Mouse (Mus musculus): Measurements from ENCODE around the gene Meiob. TPM values are rescaled to one million over a fixed set of nuclear protein-coding genes. Genes with fewer than 3 reads are reported as not detected.

The Meiob gene
- polyA plus RNA-seq, 1 experiment from 2014 or later = not detected

- Histone ChIP-seq H3K4me3 (no peak overlapping the region), H3K9ac (no peak overlapping the region), H3K36me3 (replicated peaks) (no peaks in the 10 kb centered on the region), H3K4me2 (no peak overlapping the region), H3K9me3 (no peaks in the 10 kb centered on the region), H3K27me3 (replicated peaks) (no peaks in the 10 kb centered on the region), H3K27ac (no peak overlapping the region), H3K4me1 (no peaks in the 10 kb centered on the region)
- ATAC-seq (replicated peaks) = no peak
- 80% methylated on average over 12 of the region's 12 CpGs for WGBS
These were observed 9.3 kb upstream of the Meiob start for GRCm38 (mm10) chr17:24794791-24795190.

GRCm38 (mm10) chr17:24796969-24797368, 7.1 kb upstream of the Meiob start:
- Histone ChIP-seq H3K9ac (no peak overlapping the region), H3K36me3 (replicated peaks) (no peaks in the 10 kb centered on the region), H3K4me1 (no peaks in the 10 kb centered on the region), H3K27ac (no peak overlapping the region), H3K4me3 (no peak overlapping the region), H3K4me2 (no peak overlapping the region), H3K27me3 (replicated peaks) (no peaks in the 10 kb centered on the region), H3K9me3 (no peaks in the 10 kb centered on the region)
- ATAC-seq (replicated peaks) = no peak
- WGBS = 86% methylated on average over 3 of the region's 3 CpGs

- H3K4me3 ChIP-seq = no peak overlapping the region
- no peak for ATAC-seq (replicated peaks)
- 62% methylated on average over 9 of the region's 9 CpGs for WGBS
- no peaks in the 10 kb centered on the region for H3K4me1 ChIP-seq
- no peak overlapping the region for H3K9ac ChIP-seq
- H3K9me3 ChIP-seq = no peaks in the 10 kb centered on the region
- H3K27ac ChIP-seq = no peak overlapping the region
- no peaks in the 10 kb centered on the region for H3K36me3 ChIP-seq (replicated peaks)
- no peak overlapping the region for H3K4me2 ChIP-seq
- peaks cover 2% of the 10 kb centered on the region for H3K27me3 ChIP-seq (replicated peaks)
These were observed 5.9 kb upstream of the Meiob start for GRCm38 (mm10) chr17:24798229-24798628.

GRCm38 (mm10) chr17:24799476-24799875, 4.6 kb upstream of the Meiob start:
- Histone ChIP-seq H3K4me1 (peaks cover 9% of the 10 kb centered on the region), H3K27ac (no peak overlapping the region), H3K9ac (no peak overlapping the region), H3K9me3 (no peaks in the 10 kb centered on the region), H3K4me2 (no peak overlapping the region), H3K4me3 (no peak overlapping the region), H3K27me3 (replicated peaks) (peaks cover 11% of the 10 kb centered on the region), H3K36me3 (replicated peaks) (no peaks in the 10 kb centered on the region)
- WGBS = 89% methylated on average over 4 of the region's 4 CpGs
- ATAC-seq (replicated peaks) = no peak

- no peak for ATAC-seq (replicated peaks)
- H3K4me2 ChIP-seq = no peak overlapping the region
These were observed 3.6 kb upstream of the Meiob start for GRCm38 (mm10) chr17:24800524-24800923.

GRCm38 (mm10) chr17:24811211-24811610, 7.1 kb downstream of the Meiob start:
- no peaks in the 10 kb centered on the region for H3K9me3 ChIP-seq
- no peak overlapping the region for H3K9ac ChIP-seq
- no peak overlapping the region for H3K27ac ChIP-seq
- 81% methylated on average over 3 of the region's 3 CpGs for WGBS
- no peaks in the 10 kb centered on the region for H3K4me1 ChIP-seq
- ATAC-seq (replicated peaks) = no peak
- peaks cover 10% of the 10 kb centered on the region; the same call in 1 of the 2 replicates for H3K27me3 ChIP-seq (replicated peaks)
- H3K36me3 ChIP-seq (replicated peaks) = no peaks in the 10 kb centered on the region
- H3K4me3 ChIP-seq = no peak overlapping the region
- H3K4me2 ChIP-seq = no peak overlapping the region

More at GRCm38 (mm10) chr17:24800524-24800923, 3.6 kb upstream of the Meiob start:
- H3K4me3 ChIP-seq = no peak overlapping the region
- H3K9me3 ChIP-seq = no peaks in the 10 kb centered on the region
- H3K27me3 ChIP-seq (replicated peaks) = peaks cover 21% of the 10 kb centered on the region
- H3K9ac ChIP-seq = no peak overlapping the region
- no peaks in the 10 kb centered on the region for H3K36me3 ChIP-seq (replicated peaks)
- H3K4me1 ChIP-seq = peaks cover 11% of the 10 kb centered on the region
- no peak overlapping the region for H3K27ac ChIP-seq
- WGBS = 61% methylated on average over 3 of the region's 3 CpGs

- no peak for ATAC-seq (replicated peaks)
- Histone ChIP-seq H3K27ac (no peak overlapping the region), H3K4me2 (no peak overlapping the region), H3K27me3 (replicated peaks) (peaks cover 2% of the 10 kb centered on the region; the same call in 1 of the 2 replicates), H3K9ac (no peak overlapping the region), H3K36me3 (replicated peaks) (no peaks in the 10 kb centered on the region), H3K9me3 (no peaks in the 10 kb centered on the region), H3K4me1 (no peaks in the 10 kb centered on the region), H3K4me3 (no peak overlapping the region)
- 44% methylated on average over 2 of the region's 2 CpGs for WGBS
These were observed 8.1 kb downstream of the Meiob start for GRCm38 (mm10) chr17:24812215-24812614.

GRCm38 (mm10) chr17:24815256-24815655, 11.2 kb downstream of the Meiob start:
- WGBS = 84% methylated on average over 5 of the region's 5 CpGs

GRCm38 (mm10) chr17:24817503-24817902, 13.4 kb downstream of the Meiob start:
- H3K27ac ChIP-seq = no peak overlapping the region
- no peak overlapping the region for H3K9ac ChIP-seq
- H3K4me1 ChIP-seq = no peaks in the 10 kb centered on the region
- H3K36me3 ChIP-seq (replicated peaks) = no peaks in the 10 kb centered on the region
- H3K4me2 ChIP-seq = no peak overlapping the region
- H3K27me3 ChIP-seq (replicated peaks) = no peaks in the 10 kb centered on the region
- no peaks in the 10 kb centered on the region for H3K9me3 ChIP-seq
- 37% methylated on average over 1 of the region's 1 CpGs for WGBS
- H3K4me3 ChIP-seq = no peak overlapping the region
- ATAC-seq (replicated peaks) = no peak

More at GRCm38 (mm10) chr17:24815256-24815655, 11.2 kb downstream of the Meiob start:
- Histone ChIP-seq H3K4me1 (no peaks in the 10 kb centered on the region), H3K9ac (no peak overlapping the region), H3K4me2 (no peak overlapping the region), H3K9me3 (no peaks in the 10 kb centered on the region), H3K4me3 (no peak overlapping the region), H3K27me3 (replicated peaks) (no peaks in the 10 kb centered on the region), H3K27ac (no peak overlapping the region), H3K36me3 (replicated peaks) (no peaks in the 10 kb centered on the region)
- ATAC-seq (replicated peaks) = no peak

- ATAC-seq (replicated peaks) = no peak
- no peak overlapping the region for H3K27ac ChIP-seq
- 51% methylated on average over 6 of the region's 6 CpGs for WGBS
- H3K4me2 ChIP-seq = no peak overlapping the region
- no peaks in the 10 kb centered on the region for H3K4me1 ChIP-seq
- no peaks in the 10 kb centered on the region for H3K36me3 ChIP-seq (replicated peaks)
- H3K9me3 ChIP-seq = no peaks in the 10 kb centered on the region
- H3K9ac ChIP-seq = no peak overlapping the region
- no peaks in the 10 kb centered on the region for H3K27me3 ChIP-seq (replicated peaks)
- no peak overlapping the region for H3K4me3 ChIP-seq
These were observed 14.1 kb downstream of the Meiob start for GRCm38 (mm10) chr17:24818172-24818571.

GRCm38 (mm10) chr17:24819469-24819868, 15.4 kb downstream of the Meiob start:
- WGBS = 59% methylated on average over 2 of the region's 2 CpGs
- no peaks in the 10 kb centered on the region for H3K27me3 ChIP-seq (replicated peaks)
- H3K4me3 ChIP-seq = no peak overlapping the region
- no peak for ATAC-seq (replicated peaks)
- no peaks in the 10 kb centered on the region for H3K9me3 ChIP-seq
- no peak overlapping the region for H3K4me2 ChIP-seq
- H3K9ac ChIP-seq = no peak overlapping the region
- H3K4me1 ChIP-seq = no peaks in the 10 kb centered on the region
- H3K36me3 ChIP-seq (replicated peaks) = no peaks in the 10 kb centered on the region
- no peak overlapping the region for H3K27ac ChIP-seq

- no peaks in the 10 kb centered on the region for H3K4me1 ChIP-seq
- H3K27ac ChIP-seq = no peak overlapping the region
- no peak overlapping the region for H3K4me2 ChIP-seq
- no peaks in the 10 kb centered on the region; the same call in 1 of the 2 replicates for H3K27me3 ChIP-seq (replicated peaks)
- no peak overlapping the region for H3K4me3 ChIP-seq
- H3K36me3 ChIP-seq (replicated peaks) = no peaks in the 10 kb centered on the region
- no peaks in the 10 kb centered on the region for H3K9me3 ChIP-seq
- 58% methylated on average over 3 of the region's 3 CpGs for WGBS
- no peak overlapping the region for H3K9ac ChIP-seq
- ATAC-seq (replicated peaks) = no peak
These were observed 17.5 kb downstream of the Meiob start for GRCm38 (mm10) chr17:24821351-24822280.

- ATAC-seq (replicated peaks) = no peak
- WGBS = 77% methylated on average over 8 of the region's 8 CpGs
- H3K9ac ChIP-seq = no peak within 1 kb of the TSS
These were observed 35.8 kb downstream of the Meiob start, which contains the start of gene Hagh for GRCm38 (mm10) chr17:24839842-24840241. Hagh (plus strand) TSS chr17:24840143.

More at GRCm38 (mm10) chr17:24839842-24840241, 35.8 kb downstream of the Meiob start, which contains the start of gene Hagh:
- peaks cover 21% of the 10 kb centered on the region for H3K27me3 ChIP-seq (replicated peaks)
- no peak within 1 kb of the TSS for H3K27ac ChIP-seq
- no peak within 1 kb of the TSS for H3K4me2 ChIP-seq
- no peaks in the 10 kb centered on the region for H3K4me1 ChIP-seq
- H3K9me3 ChIP-seq = no peaks in the 10 kb centered on the region
- H3K36me3 ChIP-seq (replicated peaks) = no peaks in the 10 kb centered on the region
- no peak within 1 kb of the TSS for H3K4me3 ChIP-seq
